Mouse (Mus musculus): Measurements from ENCODE around the gene Rps27a. TPM values are rescaled to one million over a fixed set of nuclear protein-coding genes. Genes with fewer than 3 reads are reported as not detected.
A peak's percentile ranks its signal among the peaks of the same experiment; 100 is the strongest.

Rps27a gene
- polyA plus RNA-seq (2012): 11.2 and 14.1 TPM in 2 replicates

- H3K4me3 ChIP-seq (replicated peaks): peak within 1 kb of the TSS; percentile 77
These were observed at the start of gene Rps27a, which contains the start of gene Clhc1 for GRCm38 (mm10) chr11:29547752-29548503. Gene Rps27a (minus strand): TSS chr11:29548109. Gene Clhc1 (plus strand): TSS chr11:29547950.

GRCm38 (mm10) chr11:29597159-29597558 lies 49.2 kb upstream of the Rps27a start:
- Histone ChIP-seq H3K4me1 (ENCODE audit: control insufficient read depth) (no peaks in the 10 kb centered on the region), H3K9me3 (ENCODE audit: control insufficient read depth, low read length) (no peaks in the 10 kb centered on the region), H3K27me3 (ENCODE audit: control insufficient read depth) (no peaks in the 10 kb centered on the region), H3K36me3 (ENCODE audit: control insufficient read depth) (no peaks in the 10 kb centered on the region), H3K4me3 (replicated peaks) (no peak overlapping the region)
- TF ChIP-seq TAL1 (IDR thresholded peaks at IDR 0.05; ENCODE audit: low read length): no peak

More at GRCm38 (mm10) chr11:29547752-29548503, at the start of gene Rps27a, which contains the start of gene Clhc1:
- no peaks in the 10 kb centered on the region for H3K27me3 ChIP-seq (ENCODE audit: control insufficient read depth)
- TF ChIP-seq GATA1 (IDR thresholded peaks at IDR 0.05; ENCODE audit: low read length): no peak
- TF ChIP-seq TAL1 (IDR thresholded peaks at IDR 0.05; ENCODE audit: low read length): no peak
- peaks cover 30% of the 10 kb centered on the region for H3K4me1 ChIP-seq (ENCODE audit: control insufficient read depth)
- no peaks in the 10 kb centered on the region for H3K9me3 ChIP-seq (ENCODE audit: control insufficient read depth, low read length)
- H3K36me3 ChIP-seq (ENCODE audit: control insufficient read depth): peaks cover 39% of the 10 kb centered on the region

- Histone ChIP-seq H3K9me3 (ENCODE audit: control insufficient read depth, low read length) (no peaks in the 10 kb centered on the region), H3K27me3 (ENCODE audit: control insufficient read depth) (no peaks in the 10 kb centered on the region), H3K4me3 (replicated peaks) (no peak overlapping the region), H3K36me3 (ENCODE audit: control insufficient read depth) (no peaks in the 10 kb centered on the region), H3K4me1 (ENCODE audit: control insufficient read depth) (no peaks in the 10 kb centered on the region)
- TF ChIP-seq TAL1 (IDR thresholded peaks at IDR 0.05; ENCODE audit: low read length): no peak
- no peak for TF ChIP-seq GATA1 (IDR thresholded peaks at IDR 0.05; ENCODE audit: low read length)
These were observed 47.3 kb upstream of the Rps27a start for GRCm38 (mm10) chr11:29595217-29595616.

DNA sequence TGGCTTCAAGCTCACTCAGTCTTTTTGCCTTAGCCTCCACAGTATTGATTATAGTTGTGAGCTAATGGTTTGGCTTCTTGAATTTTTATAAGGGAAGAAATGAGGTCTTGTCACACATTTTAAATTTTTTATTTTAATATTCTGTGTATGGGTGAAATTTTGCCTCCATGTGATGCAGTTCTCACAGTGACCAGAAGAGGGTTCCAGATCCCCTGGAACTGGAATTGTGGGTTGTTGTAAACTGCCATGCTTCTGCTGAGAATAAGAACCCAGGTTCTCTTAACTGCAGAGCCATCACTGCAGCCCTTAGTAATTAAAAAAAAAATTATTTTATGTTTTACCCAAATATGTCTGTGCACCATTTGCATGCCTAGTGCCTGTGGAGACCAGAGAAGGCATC lies 31.7 kb upstream of the Rps27a start:
- Histone ChIP-seq H3K27me3 (ENCODE audit: control insufficient read depth) (no peaks in the 10 kb centered on the region), H3K4me3 (replicated peaks) (no peak overlapping the region), H3K9me3 (ENCODE audit: control insufficient read depth, low read length) (no peaks in the 10 kb centered on the region; the same call in 1 of the 2 replicates), H3K4me1 (ENCODE audit: control insufficient read depth) (no peaks in the 10 kb centered on the region), H3K36me3 (ENCODE audit: control insufficient read depth) (no peaks in the 10 kb centered on the region)
- TF ChIP-seq TAL1 (IDR thresholded peaks at IDR 0.05; ENCODE audit: low read length): no peak
- no peak for TF ChIP-seq GATA1 (IDR thresholded peaks at IDR 0.05; ENCODE audit: low read length)

GRCm38 (mm10) chr11:29572656-29573055 lies 24.7 kb upstream of the Rps27a start:
- no peak for TF ChIP-seq TAL1 (IDR thresholded peaks at IDR 0.05; ENCODE audit: low read length)
- Histone ChIP-seq H3K4me3 (replicated peaks) (no peak overlapping the region), H3K27me3 (ENCODE audit: control insufficient read depth) (no peaks in the 10 kb centered on the region), H3K9me3 (ENCODE audit: control insufficient read depth, low read length) (no peaks in the 10 kb centered on the region), H3K36me3 (ENCODE audit: control insufficient read depth) (no peaks in the 10 kb centered on the region), H3K4me1 (ENCODE audit: control insufficient read depth) (no peaks in the 10 kb centered on the region)

- Histone ChIP-seq H3K27me3 (ENCODE audit: control insufficient read depth) (no peaks in the 10 kb centered on the region), H3K9me3 (ENCODE audit: control insufficient read depth, low read length) (no peaks in the 10 kb centered on the region), H3K4me1 (ENCODE audit: control insufficient read depth) (no peaks in the 10 kb centered on the region), H3K36me3 (ENCODE audit: control insufficient read depth) (no peaks in the 10 kb centered on the region), H3K4me3 (replicated peaks) (no peak overlapping the region)
- TF ChIP-seq GATA1 (IDR thresholded peaks at IDR 0.05; ENCODE audit: low read length) (no peak), TAL1 (IDR thresholded peaks at IDR 0.05; ENCODE audit: low read length) (no peak)
These were observed 23.6 kb upstream of the Rps27a start for GRCm38 (mm10) chr11:29571536-29571935.

DNA sequence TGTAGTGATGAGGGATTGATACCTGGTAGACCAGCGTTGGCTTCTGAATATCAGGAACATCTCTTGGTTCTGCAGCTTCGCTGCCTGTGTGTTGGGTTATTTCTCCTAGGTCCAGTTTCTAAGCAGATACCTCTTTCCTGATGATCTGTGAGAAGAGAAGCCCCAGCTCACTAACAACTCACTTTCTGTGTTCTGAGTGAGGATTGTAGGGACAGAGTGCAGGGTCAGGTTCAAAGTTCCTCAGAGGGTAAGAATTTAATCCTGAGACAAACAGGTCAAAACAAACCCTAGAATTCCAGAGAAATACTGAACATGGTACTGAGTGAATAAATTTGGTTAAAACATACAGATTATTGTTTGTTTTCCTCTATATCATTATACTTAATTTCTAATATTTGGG lies 15.5 kb upstream of the Rps27a start:
- Histone ChIP-seq H3K36me3 (ENCODE audit: control insufficient read depth) (no peaks in the 10 kb centered on the region), H3K27me3 (ENCODE audit: control insufficient read depth) (no peaks in the 10 kb centered on the region), H3K9me3 (ENCODE audit: control insufficient read depth, low read length) (no peaks in the 10 kb centered on the region), H3K4me3 (replicated peaks) (no peak overlapping the region), H3K4me1 (ENCODE audit: control insufficient read depth) (no peaks in the 10 kb centered on the region)
- TF ChIP-seq GATA1 (IDR thresholded peaks at IDR 0.05; ENCODE audit: low read length): no peak
- no peak for TF ChIP-seq TAL1 (IDR thresholded peaks at IDR 0.05; ENCODE audit: low read length)

DNA sequence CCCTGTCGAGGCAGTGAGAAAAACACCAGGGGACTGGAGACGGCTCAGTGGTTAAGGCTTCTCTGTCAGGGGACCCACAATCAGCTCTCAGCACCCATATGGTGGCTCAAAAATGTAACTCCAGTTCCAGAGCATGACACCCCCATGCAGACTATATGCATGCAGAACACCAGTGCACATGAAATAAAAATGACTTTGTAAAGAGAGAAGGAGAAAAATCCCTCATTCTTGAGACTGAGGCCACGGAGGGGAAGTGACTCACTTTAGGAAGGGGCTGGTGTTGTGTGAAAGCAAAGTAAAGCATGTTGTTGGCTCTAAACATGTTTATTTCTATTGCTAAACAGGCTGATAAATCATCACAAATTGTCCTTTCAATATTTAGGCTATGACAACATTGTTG lies 13.1 kb upstream of the Rps27a start:
- Histone ChIP-seq H3K4me3 (replicated peaks) (no peak overlapping the region), H3K4me1 (ENCODE audit: control insufficient read depth) (no peaks in the 10 kb centered on the region), H3K9me3 (ENCODE audit: control insufficient read depth, low read length) (no peaks in the 10 kb centered on the region), H3K36me3 (ENCODE audit: control insufficient read depth) (no peaks in the 10 kb centered on the region), H3K27me3 (ENCODE audit: control insufficient read depth) (no peaks in the 10 kb centered on the region)
- TF ChIP-seq GATA1 (IDR thresholded peaks at IDR 0.05; ENCODE audit: low read length): no peak
- no peak for TF ChIP-seq TAL1 (IDR thresholded peaks at IDR 0.05; ENCODE audit: low read length)

- Histone ChIP-seq H3K27me3 (ENCODE audit: control insufficient read depth) (no peaks in the 10 kb centered on the region), H3K9me3 (ENCODE audit: control insufficient read depth, low read length) (no peaks in the 10 kb centered on the region), H3K36me3 (ENCODE audit: control insufficient read depth) (no peaks in the 10 kb centered on the region), H3K4me1 (ENCODE audit: control insufficient read depth) (no peaks in the 10 kb centered on the region), H3K4me3 (replicated peaks) (no peak overlapping the region)
- TF ChIP-seq GATA1 (IDR thresholded peaks at IDR 0.05; ENCODE audit: low read length) (no peak), TAL1 (IDR thresholded peaks at IDR 0.05; ENCODE audit: low read length) (no peak)
These were observed 12.5 kb upstream of the Rps27a start for GRCm38 (mm10) chr11:29560452-29560851.

DNA sequence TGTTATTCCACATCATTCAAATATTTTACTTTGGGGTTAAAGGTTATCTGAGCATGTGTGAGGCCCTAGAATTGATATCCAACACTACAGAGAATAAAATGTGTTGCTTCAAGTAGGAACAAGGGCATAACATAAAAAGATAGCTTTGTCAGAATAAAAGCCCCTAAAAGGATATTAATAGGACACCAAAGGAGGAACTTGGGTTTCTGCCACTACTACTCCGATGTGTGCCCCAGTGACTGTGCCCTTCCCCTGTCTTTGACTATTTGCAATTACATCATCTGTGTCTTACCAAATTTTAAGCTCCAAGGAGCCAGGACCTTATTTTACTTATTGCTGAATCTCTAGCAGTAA lies 1.5 kb upstream of the Rps27a start:
- Histone ChIP-seq H3K36me3 (ENCODE audit: control insufficient read depth) (peaks cover 26% of the 10 kb centered on the region), H3K4me1 (ENCODE audit: control insufficient read depth) (peaks cover 30% of the 10 kb centered on the region), H3K9me3 (ENCODE audit: control insufficient read depth, low read length) (no peaks in the 10 kb centered on the region), H3K4me3 (replicated peaks) (no peak overlapping the region), H3K27me3 (ENCODE audit: control insufficient read depth) (no peaks in the 10 kb centered on the region)
- TF ChIP-seq GATA1 (IDR thresholded peaks at IDR 0.05; ENCODE audit: low read length): no peak
